23 mouse cellular contexts compared by ENCODE assay signal in the genomic region with DNA sequence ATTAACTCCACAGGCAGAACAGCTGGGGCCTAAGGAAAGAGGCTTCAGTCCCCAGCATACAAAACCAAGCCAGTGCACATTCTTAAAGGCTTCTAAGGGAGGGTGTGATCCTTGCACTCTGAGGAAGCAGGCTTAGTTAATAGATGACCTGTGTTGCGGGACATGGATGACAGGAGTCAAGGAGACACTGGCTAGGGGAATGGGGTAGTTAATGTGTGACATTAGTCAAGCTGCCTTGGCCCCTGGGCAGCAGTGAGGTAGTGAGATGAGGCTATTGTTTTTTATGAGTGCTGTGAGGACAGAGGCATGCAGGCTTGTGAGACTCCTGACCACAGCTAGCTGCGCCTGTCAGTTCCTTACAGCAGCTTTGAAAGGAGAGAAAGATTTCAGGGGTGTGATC. TPM values are rescaled to one million over a fixed set of nuclear protein-coding genes. Genes with fewer than 3 reads are reported as not detected.
DNase-seq lines count a peak whose midpoint lies in the region; ATAC-seq and TF ChIP-seq lines count a peak whose summit lies in the region.
"Had no signal": no experiment of that assay in that cellular context is flagged by ENCODE, and none has a peak within 500 bp of the region (broad histone marks: within the 10 kb centered on the region; RNA-seq: fewer than 3 reads in every experiment).

No protein-coding gene starts in this region.

- H3K27me3 ChIP-seq in hindbrain, embryonic 13.5 days = no peaks in the 10 kb centered on the region
- no peaks in the 10 kb centered on the region for H3K27me3 ChIP-seq in hindbrain, embryonic 12.5 days
- H3K27me3 ChIP-seq in kidney, postnatal 0 days (ENCODE audit: insufficient read depth, low read length) = no peaks in the 10 kb centered on the region
- H3K27me3 ChIP-seq in liver, embryonic 16.5 days (ENCODE audit: control insufficient read depth, insufficient read depth, low read depth, low read length) = no peaks in the 10 kb centered on the region
- H3K27me3 ChIP-seq: embryonic facial prominence, embryonic 15.5 days; limb, embryonic 13.5 days; neural tube, embryonic 12.5 days had no signal

- no peak overlapping the region for H3K4me3 ChIP-seq in hindbrain, embryonic 13.5 days
- H3K4me3 ChIP-seq in hindbrain, embryonic 12.5 days = no peak overlapping the region
- H3K4me3 ChIP-seq in kidney, postnatal 0 days (replicated peaks; ENCODE audit: low read depth, low read length) = no peak overlapping the region
- no peak overlapping the region for H3K4me3 ChIP-seq in liver, embryonic 16.5 days (ENCODE audit: low read depth, low read length)
- H3K4me3 ChIP-seq: embryonic facial prominence, embryonic 15.5 days; hindbrain, embryonic 10.5 days; limb, embryonic 13.5 days; neural tube, embryonic 12.5 days had no signal

- WGBS in hindbrain, embryonic 13.5 days = 58% methylated on average over 2 of the region's 2 CpGs
- WGBS in hindbrain, embryonic 12.5 days = 59% methylated on average over 2 of the region's 2 CpGs
- 56% methylated on average over 2 of the region's 2 CpGs for WGBS in kidney, postnatal 0 days
- WGBS in liver, embryonic 16.5 days (ENCODE audit: insufficient replicate concordance) = 46% methylated on average over 2 of the region's 2 CpGs

- H3K27ac ChIP-seq in hindbrain, embryonic 13.5 days = no peak overlapping the region
- no peak overlapping the region for H3K27ac ChIP-seq in hindbrain, embryonic 12.5 days
- peak overlapping the region; percentile 71 for H3K27ac ChIP-seq in kidney, postnatal 0 days
- peak overlapping the region; percentile 60 for H3K27ac ChIP-seq in liver, embryonic 16.5 days (ENCODE audit: low read length)
- H3K27ac ChIP-seq: embryonic facial prominence, embryonic 15.5 days; hindbrain, embryonic 10.5 days; limb, embryonic 13.5 days; neural tube, embryonic 12.5 days had no signal

- ATAC-seq in hindbrain, embryonic 13.5 days (ENCODE audit: low FRiP score) = no peak
- no peak for ATAC-seq in hindbrain, embryonic 12.5 days (ENCODE audit: low FRiP score)
- peak; percentile 83 for ATAC-seq in kidney, postnatal 0 days (replicated peaks; ENCODE audit: low FRiP score, low read depth)
- no peak; the same call in 1 of the 2 replicates for ATAC-seq in liver, embryonic 16.5 days (ENCODE audit: low read depth)
- ATAC-seq: activated CD4-positive, CD25-positive, alpha-beta regulatory T cell, adult 4 months; CD4-positive, CD25-positive, alpha-beta regulatory T cell, adult 4 months; forebrain, embryonic 16.5 days had no signal

- H3K4me1 ChIP-seq in hindbrain, embryonic 13.5 days (replicated peaks) = peaks cover 8% of the 10 kb centered on the region
- peaks cover 5% of the 10 kb centered on the region; the same call in 1 of the 2 replicates for H3K4me1 ChIP-seq in hindbrain, embryonic 12.5 days
- H3K4me1 ChIP-seq in kidney, postnatal 0 days (replicated peaks; ENCODE audit: insufficient read depth, low read length) = no peaks in the 10 kb centered on the region
- peaks cover 7% of the 10 kb centered on the region for H3K4me1 ChIP-seq in liver, embryonic 16.5 days (ENCODE audit: control insufficient read depth, low read depth, low read length)

- peak overlapping the region; percentile 10; the same call in 1 of the 2 replicates for H3K9ac ChIP-seq in hindbrain, embryonic 13.5 days
- no peak overlapping the region for H3K9ac ChIP-seq in hindbrain, embryonic 12.5 days
- no peak overlapping the region for H3K9ac ChIP-seq in kidney, postnatal 0 days (ENCODE audit: low read depth, low read length)
- H3K9ac ChIP-seq in liver, embryonic 16.5 days (ENCODE audit: low read depth, low read length) = no peak overlapping the region
- H3K9ac ChIP-seq: embryonic facial prominence, embryonic 15.5 days; limb, embryonic 13.5 days; lung, embryonic 14.5 days; neural tube, embryonic 12.5 days had no signal

- no peak for TF ChIP-seq CTCF in kidney, postnatal 0 days (IDR thresholded peaks at IDR 0.05; ENCODE audit: low read depth)

- no peaks in the 10 kb centered on the region for H3K9me3 ChIP-seq in hindbrain, embryonic 13.5 days
- H3K9me3 ChIP-seq in hindbrain, embryonic 12.5 days (replicated peaks) = no peaks in the 10 kb centered on the region; the same call in 1 of the 2 replicates
- no peaks in the 10 kb centered on the region for H3K9me3 ChIP-seq in kidney, postnatal 0 days (replicated peaks; ENCODE audit: low read length)
- H3K9me3 ChIP-seq in liver, embryonic 16.5 days (replicated peaks; ENCODE audit: control insufficient read depth, low read length) = no peaks in the 10 kb centered on the region
- H3K9me3 ChIP-seq: embryonic facial prominence, embryonic 15.5 days; hindbrain, embryonic 10.5 days; limb, embryonic 13.5 days; neural tube, embryonic 12.5 days had no signal

- peak; percentile 62 for DNase-seq in kidney, adult 18-20 months
- peak; percentile 51 for DNase-seq in kidney, postnatal 0 days (ENCODE audit: low spot score)
- DNase-seq in spleen, postnatal 36 days (ENCODE audit: low spot score in 2 of 2) = no peak
- no peak for DNase-seq in B cell, adult 2 months
- DNase-seq in right cerebral cortex, postnatal 10 days (ENCODE audit: low spot score in 2 of 2) = no peak
- DNase-seq: adrenal gland, postnatal 14 days; cerebellum, adult 11 months; cerebellum, postnatal 25 days; gastrocnemius, postnatal 25 days; lung, embryonic 14.5 days; lung, postnatal 4 days; right cerebral cortex, adult 18-20 months; thymus, adult 2 months had no signal

- no peaks in the 10 kb centered on the region for H3K36me3 ChIP-seq in hindbrain, embryonic 13.5 days
- no peaks in the 10 kb centered on the region for H3K36me3 ChIP-seq in hindbrain, embryonic 12.5 days
- no peaks in the 10 kb centered on the region for H3K36me3 ChIP-seq in kidney, postnatal 0 days (ENCODE audit: insufficient read depth, low read length)
- no peaks in the 10 kb centered on the region for H3K36me3 ChIP-seq in liver, embryonic 16.5 days (ENCODE audit: control insufficient read depth, insufficient read depth)
- H3K36me3 ChIP-seq: embryonic facial prominence, embryonic 15.5 days; hindbrain, embryonic 10.5 days; limb, embryonic 13.5 days; neural tube, embryonic 12.5 days had no signal

- H3K4me2 ChIP-seq in hindbrain, embryonic 13.5 days = no peak overlapping the region
- no peak overlapping the region for H3K4me2 ChIP-seq in hindbrain, embryonic 12.5 days (replicated peaks)
- no peak overlapping the region for H3K4me2 ChIP-seq in kidney, postnatal 0 days (ENCODE audit: low read length)
- H3K4me2 ChIP-seq in liver, embryonic 16.5 days (ENCODE audit: low read depth, low read length) = no peak overlapping the region
- H3K4me2 ChIP-seq: embryonic facial prominence, embryonic 15.5 days; limb, embryonic 13.5 days; lung, embryonic 14.5 days; neural tube, embryonic 12.5 days had no signal

RNA-seq across cellular contexts. Expression of a gene that starts 2.5 kb away (rescaled TPM):
- 14.0 and 15.0 TPM in 2 replicates for polyA plus RNA-seq in hindbrain, embryonic 13.5 days (2015; fragmentation: Nextera tagmentation; extraction: Ambion mirVana)
- polyA plus RNA-seq in hindbrain, embryonic 12.5 days (2016; fragmentation: Nextera tagmentation; extraction: Ambion mirVana) = 23.2 and 26.0 TPM in 2 replicates
- polyA plus RNA-seq in kidney, postnatal 0 days (2015; fragmentation: Nextera tagmentation; extraction: Ambion mirVana) = 8.8 and 9.6 TPM in 2 replicates
- 3.3 and 3.9 TPM in 2 replicates for polyA plus RNA-seq in liver, embryonic 16.5 days (2015; fragmentation: Nextera tagmentation; extraction: Ambion mirVana)

RNA-seq across cellular contexts. Expression of a gene that starts 9.8 kb away (rescaled TPM):
- 3.3 and 3.7 TPM in 2 replicates for polyA plus RNA-seq in hindbrain, embryonic 13.5 days (2015; fragmentation: Nextera tagmentation; extraction: Ambion mirVana)
- polyA plus RNA-seq in hindbrain, embryonic 12.5 days (2016; fragmentation: Nextera tagmentation; extraction: Ambion mirVana) = 5.9 and 8.3 TPM in 2 replicates
- polyA plus RNA-seq in kidney, postnatal 0 days (2015; fragmentation: Nextera tagmentation; extraction: Ambion mirVana) = 30.2 and 33.4 TPM in 2 replicates
- 16.2 and 19.2 TPM in 2 replicates for polyA plus RNA-seq in liver, embryonic 16.5 days (2015; fragmentation: Nextera tagmentation; extraction: Ambion mirVana)

Comparison
In these comparisons a context has a peak if more than half of its experiments do, and no peak if none do; other contexts are left out.
1. H3K27ac ChIP-seq: peak in kidney, postnatal 0 days (single experiment) and liver, embryonic 16.5 days (single experiment); none in hindbrain, embryonic 13.5 days (single experiment) and hindbrain, embryonic 12.5 days (single experiment).
2. DNase-seq: peak in kidney, adult 18-20 months (single experiment) and kidney, postnatal 0 days (single experiment); none in spleen, postnatal 36 days (0 of 2), B cell, adult 2 months (0 of 2) and right cerebral cortex, postnatal 10 days (0 of 2).